ENCODE assay signal across 30 mouse cellular contexts in genomic region chr17:28321700-28322099, GRCm38 (mm10). TPM values are rescaled to one million over a fixed set of nuclear protein-coding genes. Genes with fewer than 3 reads are reported as not detected.
A peak's percentile ranks its signal among the peaks of the same experiment; 100 is the strongest.
DNase-seq lines count a peak whose midpoint lies in the region; ATAC-seq lines count a peak whose summit lies in the region.
"Had no signal": no experiment of that assay in that cellular context is flagged by ENCODE, and none has a peak within 500 bp of the region (broad histone marks: within the 10 kb centered on the region; RNA-seq: fewer than 3 reads in every experiment).

No protein-coding gene starts in this region.

- H3K36me3 ChIP-seq in liver, embryonic 11.5 days (ENCODE audit: control insufficient read depth, insufficient read depth, low read length): peaks cover 25% of the 10 kb centered on the region

- H3K9ac ChIP-seq in liver, embryonic 11.5 days (ENCODE audit: low read depth, low read length): no peak overlapping the region
- H3K9ac ChIP-seq: embryonic facial prominence, embryonic 13.5 days; embryonic facial prominence, embryonic 15.5 days; forebrain, embryonic 12.5 days had no signal

- no peak overlapping the region for H3K4me3 ChIP-seq in liver, embryonic 11.5 days (ENCODE audit: low read depth, low read length)
- H3K4me3 ChIP-seq: embryonic facial prominence, embryonic 13.5 days; embryonic facial prominence, embryonic 15.5 days; erythroblast, embryonic 14.5 days; forebrain, embryonic 10.5 days; forebrain, embryonic 12.5 days had no signal

- no peak overlapping the region for H3K4me2 ChIP-seq in liver, embryonic 11.5 days
- H3K4me2 ChIP-seq: embryonic facial prominence, embryonic 13.5 days; embryonic facial prominence, embryonic 15.5 days; forebrain, embryonic 12.5 days had no signal

- WGBS in liver, embryonic 11.5 days: 90% methylated on average over 4 of the region's 4 CpGs

- no peak overlapping the region for H3K27ac ChIP-seq in liver, embryonic 11.5 days (ENCODE audit: low read depth, low read length)
- H3K27ac ChIP-seq: embryonic facial prominence, embryonic 13.5 days; embryonic facial prominence, embryonic 15.5 days; forebrain, embryonic 10.5 days; forebrain, embryonic 12.5 days had no signal

- ATAC-seq in liver, embryonic 11.5 days (replicated peaks; ENCODE audit: low FRiP score): no peak
- ATAC-seq: activated CD4-positive, CD25-positive, alpha-beta regulatory T cell, adult 4 months; CD4-positive, CD25-positive, alpha-beta regulatory T cell, adult 4 months; forebrain, embryonic 14.5 days; forebrain, embryonic 16.5 days; Patski had no signal

- DNase-seq in heart, adult 11 months: peak; percentile 89
- DNase-seq in heart, adult 8-10 months (ENCODE audit: low spot score): no peak
- peak; percentile 55 for DNase-seq in layer of hippocampus, adult 9-11 months
- DNase-seq in layer of hippocampus, postnatal 25 days (ENCODE audit: extremely low spot score in 1 of 2, low spot score in 1 of 2): no peak
- DNase-seq in liver, embryonic 11.5 days (ENCODE audit: low spot score): no peak
- DNase-seq: adrenal gland, adult 8-10 months; adrenal gland, postnatal 14 days; adrenal gland, postnatal 36 days; B cell, adult 2 months; cerebellum, adult 11 months; cerebellum, adult 18-20 months; cerebellum, adult 8-10 months; cerebellum, adult 9-11 months; cerebellum, postnatal 14 days; cerebellum, postnatal 36 days; embryo, embryonic 11 days had no signal

- no peaks in the 10 kb centered on the region for H3K27me3 ChIP-seq in liver, embryonic 11.5 days (replicated peaks; ENCODE audit: control insufficient read depth, insufficient read depth, low read length)
- H3K27me3 ChIP-seq: CH12.LX; embryonic facial prominence, embryonic 13.5 days; embryonic facial prominence, embryonic 15.5 days; forebrain, embryonic 12.5 days; Patski had no signal

- H3K9me3 ChIP-seq in liver, embryonic 11.5 days (ENCODE audit: control insufficient read depth, low read length): no peaks in the 10 kb centered on the region
- H3K9me3 ChIP-seq: embryonic facial prominence, embryonic 15.5 days had no signal

- H3K4me1 ChIP-seq in liver, embryonic 11.5 days (replicated peaks; ENCODE audit: control insufficient read depth, insufficient read depth, low read length): peaks cover 12% of the 10 kb centered on the region
- H3K4me1 ChIP-seq: embryonic facial prominence, embryonic 13.5 days; embryonic facial prominence, embryonic 15.5 days; forebrain, embryonic 12.5 days had no signal

RNA-seq across cellular contexts. Expression of gene Rpl10a, which starts 6.6 kb away (rescaled TPM):
- total RNA-seq in heart, adult 8-10 months (2022): 100 to 1,000 TPM; 377 to 423 (median 382) TPM
- total RNA-seq in layer of hippocampus, postnatal 25 days (2021): 100 to 1,000 TPM; 353 to 376 TPM
- 683 and 733 TPM in 2 replicates for polyA plus RNA-seq in liver, embryonic 11.5 days (2014; fragmentation: Nextera tagmentation; extraction: Ambion mirVana)

RNA-seq across cellular contexts. Expression of gene Fance, which starts 8.4 kb away (rescaled TPM):
- total RNA-seq in heart, adult 8-10 months (2022): 10 to 100 TPM in 3 of 4 experiments, 1 to 10 TPM in 1; 9.2 to 15.2 (median 12.3) TPM
- total RNA-seq in layer of hippocampus, postnatal 25 days (2021): 10 to 100 TPM; 22.6 to 27.1 TPM
- 30.2 and 31.1 TPM in 2 replicates for polyA plus RNA-seq in liver, embryonic 11.5 days (2014; fragmentation: Nextera tagmentation; extraction: Ambion mirVana)

RNA-seq across cellular contexts. Expression of gene Tead3, which starts 28.9 kb away (rescaled TPM):
- 10 to 100 TPM in 3 of 4 experiments, 1 to 10 TPM in 1; 8.4 to 15.6 (median 11.7) TPM for total RNA-seq in heart, adult 8-10 months (2022)
- total RNA-seq in layer of hippocampus, postnatal 25 days (2021): 1 to 10 TPM; 2.2 to 4.0 TPM
- polyA plus RNA-seq in liver, embryonic 11.5 days (2014; fragmentation: Nextera tagmentation; extraction: Ambion mirVana): 4.3 and 4.6 TPM in 2 replicates
- total RNA-seq: common myeloid progenitor, adult 5-6 weeks had no signal
- polyA plus RNA-seq: activated CD4-positive, CD25-positive, alpha-beta regulatory T cell, adult 4 months; CD4-positive, CD25-positive, alpha-beta regulatory T cell, adult 4 months had no signal

RNA-seq across cellular contexts. Expression of gene Tulp1, which starts 43.3 kb away (rescaled TPM):
- total RNA-seq in heart, adult 8-10 months (2022): not detected
- not detected for total RNA-seq in layer of hippocampus, postnatal 25 days (2021)
- 2.8 and 3.3 TPM in 2 replicates for polyA plus RNA-seq in liver, embryonic 11.5 days (2014; fragmentation: Nextera tagmentation; extraction: Ambion mirVana)
- total RNA-seq: adrenal gland, adult 18-20 months; adrenal gland, postnatal 14 days; CH12.LX; common myeloid progenitor, adult 5-6 weeks had no signal
- polyA plus RNA-seq: activated CD4-positive, CD25-positive, alpha-beta regulatory T cell, adult 4 months; G1E; Patski had no signal

Comparison
In these comparisons a context has a peak if more than half of its experiments do, and no peak if none do; other contexts are left out.
1. DNase-seq: peak in heart, adult 11 months (single experiment) and layer of hippocampus, adult 9-11 months (single experiment); none in heart, adult 8-10 months (single experiment), layer of hippocampus, postnatal 25 days (0 of 2) and liver, embryonic 11.5 days (single experiment).